Mouse (Mus musculus): ENCODE data around the gene Cdk19. TPM values are rescaled to one million over a fixed set of nuclear protein-coding genes. Genes with fewer than 3 reads are reported as not detected.

The Cdk19 gene
- polyA plus RNA-seq, 1 experiment = 31.0 TPM

DNA sequence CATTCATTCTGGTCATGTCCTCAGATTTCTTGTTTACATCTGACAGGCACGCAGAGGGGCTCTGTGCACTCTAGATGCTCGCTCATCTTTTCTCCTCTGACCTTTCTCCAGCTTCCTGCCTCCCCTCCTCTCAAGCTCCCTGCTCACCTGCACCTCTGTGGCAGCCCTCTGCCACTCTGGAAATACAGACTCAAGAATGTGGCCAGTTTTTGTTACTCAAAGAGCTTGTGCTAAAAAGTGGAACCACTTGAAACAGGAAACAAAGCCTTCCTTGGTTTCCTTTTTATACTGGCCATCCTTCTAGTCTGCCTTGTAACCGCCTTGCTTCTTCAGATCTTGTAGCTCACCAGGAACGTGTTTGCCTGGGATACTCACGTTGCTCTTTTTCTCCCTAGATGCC is 108.6 kb downstream of the Cdk19 start:
- Histone ChIP-seq H3K27me3 (ENCODE audit: control insufficient read depth, insufficient read depth, low read length) (no peaks in the 10 kb centered on the region), H3K4me1 (replicated peaks; ENCODE audit: control insufficient read depth, insufficient read depth, low read length) (peaks cover 26% of the 10 kb centered on the region), H3K36me3 (ENCODE audit: control insufficient read depth, insufficient read depth, low read length) (no peaks in the 10 kb centered on the region), H3K27ac (ENCODE audit: control insufficient read depth, insufficient read depth, low read length) (peak overlapping the region; percentile 87), H3K4me3 (ENCODE audit: control insufficient read depth, insufficient read depth, low read length) (no peak overlapping the region)
- DNase-seq = peak; percentile 40
- no peak for TF ChIP-seq CTCF (IDR thresholded peaks at IDR 0.05; ENCODE audit: borderline replicate concordance, control insufficient read depth, extremely low read depth, insufficient read depth, low read length, poor library complexity)
- no peak for TF ChIP-seq POLR2A (IDR thresholded peaks at IDR 0.05; ENCODE audit: control insufficient read depth, extremely low read depth, insufficient read depth, low read length, poor library complexity)
- WGBS = 5% methylated on average over 5 of the region's 5 CpGs

GRCm38 (mm10) chr10:40448444-40448843 is 109.1 kb downstream of the Cdk19 start:
- Histone ChIP-seq H3K27me3 (ENCODE audit: control insufficient read depth, insufficient read depth, low read length) (no peaks in the 10 kb centered on the region), H3K4me1 (replicated peaks; ENCODE audit: control insufficient read depth, insufficient read depth, low read length) (peaks cover 26% of the 10 kb centered on the region), H3K4me3 (ENCODE audit: control insufficient read depth, insufficient read depth, low read length) (no peak overlapping the region), H3K27ac (ENCODE audit: control insufficient read depth, insufficient read depth, low read length) (peak overlapping the region; percentile 87), H3K36me3 (ENCODE audit: control insufficient read depth, insufficient read depth, low read length) (no peaks in the 10 kb centered on the region)
- TF ChIP-seq CTCF (IDR thresholded peaks at IDR 0.05; ENCODE audit: borderline replicate concordance, control insufficient read depth, extremely low read depth, insufficient read depth, low read length, poor library complexity) (no peak), POLR2A (IDR thresholded peaks at IDR 0.05; ENCODE audit: control insufficient read depth, extremely low read depth, insufficient read depth, low read length, poor library complexity) (no peak)
- DNase-seq = no peak
- WGBS = 16% methylated on average over 3 of the region's 3 CpGs

- peaks cover 26% of the 10 kb centered on the region for H3K4me1 ChIP-seq (replicated peaks; ENCODE audit: control insufficient read depth, insufficient read depth, low read length)
- peak overlapping the region; percentile 58; the same call in 1 of the 2 replicates for H3K27ac ChIP-seq (ENCODE audit: control insufficient read depth, insufficient read depth, low read length)
- H3K27me3 ChIP-seq (ENCODE audit: control insufficient read depth, insufficient read depth, low read length) = no peaks in the 10 kb centered on the region
- TF ChIP-seq CTCF (IDR thresholded peaks at IDR 0.05; ENCODE audit: borderline replicate concordance, control insufficient read depth, extremely low read depth, insufficient read depth, low read length, poor library complexity) (no peak), POLR2A (IDR thresholded peaks at IDR 0.05; ENCODE audit: control insufficient read depth, extremely low read depth, insufficient read depth, low read length, poor library complexity) (no peak)
- whole genome bisulfite sequencing = 8% methylated on average over 6 of the region's 6 CpGs
- H3K4me3 ChIP-seq (ENCODE audit: control insufficient read depth, insufficient read depth, low read length) = no peak overlapping the region
- DNase-seq = peak; percentile 48
- no peaks in the 10 kb centered on the region for H3K36me3 ChIP-seq (ENCODE audit: control insufficient read depth, insufficient read depth, low read length)
Observed at GRCm38 (mm10) chr10:40449571-40449970, 110.2 kb downstream of the Cdk19 start.

DNA sequence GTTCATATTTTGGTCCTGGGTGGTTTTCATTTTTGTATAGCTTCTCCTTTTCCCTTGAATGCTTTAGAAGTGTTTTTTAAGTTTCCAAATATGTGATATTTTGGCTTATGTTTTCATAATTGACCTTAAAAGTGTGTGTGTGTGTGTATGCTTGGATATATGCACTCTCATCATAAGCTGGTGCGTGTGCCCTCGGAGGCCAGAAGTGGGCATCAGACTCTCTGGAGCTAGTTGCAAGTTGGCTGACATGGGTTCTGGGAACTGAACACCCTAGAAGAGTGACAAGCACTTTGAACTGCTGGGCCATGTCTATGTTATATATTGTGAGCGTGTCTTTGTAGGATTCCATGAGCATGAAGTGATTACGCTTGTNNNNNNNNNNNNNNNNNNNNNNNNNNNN is 110.8 kb downstream of the Cdk19 start:
- no peaks in the 10 kb centered on the region for H3K27me3 ChIP-seq (ENCODE audit: control insufficient read depth, insufficient read depth, low read length)
- no peak for DNase-seq
- peaks cover 26% of the 10 kb centered on the region for H3K4me1 ChIP-seq (replicated peaks; ENCODE audit: control insufficient read depth, insufficient read depth, low read length)
- 98% methylated on average over 4 of the region's 4 CpGs for WGBS
- no peak for TF ChIP-seq POLR2A (IDR thresholded peaks at IDR 0.05; ENCODE audit: control insufficient read depth, extremely low read depth, insufficient read depth, low read length, poor library complexity)
- TF ChIP-seq CTCF (IDR thresholded peaks at IDR 0.05; ENCODE audit: borderline replicate concordance, control insufficient read depth, extremely low read depth, insufficient read depth, low read length, poor library complexity) = no peak
- no peak overlapping the region for H3K4me3 ChIP-seq (ENCODE audit: control insufficient read depth, insufficient read depth, low read length)
- no peaks in the 10 kb centered on the region for H3K36me3 ChIP-seq (ENCODE audit: control insufficient read depth, insufficient read depth, low read length)
- H3K27ac ChIP-seq (ENCODE audit: control insufficient read depth, insufficient read depth, low read length) = peak overlapping the region; percentile 48; the same call in 1 of the 2 replicates

GRCm38 (mm10) chr10:40457116-40457515 is 117.8 kb downstream of the Cdk19 start:
- no peaks in the 10 kb centered on the region for H3K36me3 ChIP-seq (ENCODE audit: control insufficient read depth, insufficient read depth, low read length)
- no peaks in the 10 kb centered on the region for H3K27me3 ChIP-seq (ENCODE audit: control insufficient read depth, insufficient read depth, low read length)
- TF ChIP-seq POLR2A (IDR thresholded peaks at IDR 0.05; ENCODE audit: control insufficient read depth, extremely low read depth, insufficient read depth, low read length, poor library complexity) = no peak
- no peak for TF ChIP-seq CTCF (IDR thresholded peaks at IDR 0.05; ENCODE audit: borderline replicate concordance, control insufficient read depth, extremely low read depth, insufficient read depth, low read length, poor library complexity)
- H3K27ac ChIP-seq (ENCODE audit: control insufficient read depth, insufficient read depth, low read length) = no peak overlapping the region
- DNase-seq = no peak
- H3K4me3 ChIP-seq (ENCODE audit: control insufficient read depth, insufficient read depth, low read length) = no peak overlapping the region
- peaks cover 12% of the 10 kb centered on the region for H3K4me1 ChIP-seq (replicated peaks; ENCODE audit: control insufficient read depth, insufficient read depth, low read length)
- 90% methylated on average over 1 of the region's 1 CpGs for WGBS

DNA sequence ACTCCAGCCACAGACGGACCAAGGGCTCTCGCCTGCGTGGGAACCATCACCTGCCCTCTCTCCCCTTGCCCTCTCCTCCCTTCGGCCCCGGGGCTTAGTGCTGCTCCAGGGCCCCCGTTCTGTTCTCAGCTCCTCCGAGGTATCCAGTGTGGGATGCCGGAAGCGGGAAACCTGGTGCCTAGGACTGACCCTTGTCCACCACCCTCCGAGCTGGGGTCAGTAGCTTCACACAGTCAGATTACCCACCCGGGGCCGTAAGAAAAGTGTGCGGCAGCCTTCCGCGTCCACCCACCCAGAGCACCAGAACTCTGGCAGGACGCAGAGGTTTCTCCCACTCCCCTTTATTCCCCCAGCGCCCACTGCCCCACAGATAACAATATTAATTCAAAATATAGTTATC is 119.8 kb downstream of the Cdk19 start:
- H3K4me3 ChIP-seq (ENCODE audit: control insufficient read depth, insufficient read depth, low read length) = no peak overlapping the region
- no peak for TF ChIP-seq CTCF (IDR thresholded peaks at IDR 0.05; ENCODE audit: borderline replicate concordance, control insufficient read depth, extremely low read depth, insufficient read depth, low read length, poor library complexity)
- TF ChIP-seq POLR2A (IDR thresholded peaks at IDR 0.05; ENCODE audit: control insufficient read depth, extremely low read depth, insufficient read depth, low read length, poor library complexity) = no peak
- no peaks in the 10 kb centered on the region for H3K36me3 ChIP-seq (ENCODE audit: control insufficient read depth, insufficient read depth, low read length)
- 98% methylated on average over 17 of the region's 17 CpGs for WGBS
- no peak overlapping the region for H3K27ac ChIP-seq (ENCODE audit: control insufficient read depth, insufficient read depth, low read length)
- no peak for DNase-seq
- H3K27me3 ChIP-seq (ENCODE audit: control insufficient read depth, insufficient read depth, low read length) = no peaks in the 10 kb centered on the region
- H3K4me1 ChIP-seq (replicated peaks; ENCODE audit: control insufficient read depth, insufficient read depth, low read length) = peaks cover 13% of the 10 kb centered on the region

GRCm38 (mm10) chr10:40461362-40461761 is 122.0 kb downstream of the Cdk19 start:
- TF ChIP-seq POLR2A (IDR thresholded peaks at IDR 0.05; ENCODE audit: control insufficient read depth, extremely low read depth, insufficient read depth, low read length, poor library complexity) = no peak
- TF ChIP-seq CTCF (IDR thresholded peaks at IDR 0.05; ENCODE audit: borderline replicate concordance, control insufficient read depth, extremely low read depth, insufficient read depth, low read length, poor library complexity) = no peak
- peaks cover 13% of the 10 kb centered on the region for H3K4me1 ChIP-seq (replicated peaks; ENCODE audit: control insufficient read depth, insufficient read depth, low read length)
- 79% methylated on average over 6 of the region's 6 CpGs for WGBS

More at GRCm38 (mm10) chr10:40461362-40461761, 122.0 kb downstream of the Cdk19 start:
- no peaks in the 10 kb centered on the region for H3K36me3 ChIP-seq (ENCODE audit: control insufficient read depth, insufficient read depth, low read length)
- no peaks in the 10 kb centered on the region for H3K27me3 ChIP-seq (ENCODE audit: control insufficient read depth, insufficient read depth, low read length)
- no peak overlapping the region for H3K4me3 ChIP-seq (ENCODE audit: control insufficient read depth, insufficient read depth, low read length)
- 0 out of 2 replicates have a peak overlapping the region, but pooled peaks have one; percentile 11 for H3K27ac ChIP-seq (ENCODE audit: control insufficient read depth, insufficient read depth, low read length)
- no peak for DNase-seq

Data from thymus, adult 2 months (tissue).